Mouse (Mus musculus): ENCODE measurements around the gene Nme7.

GRCm38 (mm10) chr1:164415347-164415751 is 111.4 kb downstream of the Nme7 start:
- TF ChIP-seq POLR2A (IDR thresholded peaks at IDR 0.05; ENCODE audit: low read depth, low read length) = no peak
- TF ChIP-seq CTCF (conservative IDR thresholded peaks at IDR 0.05; ENCODE audit: insufficient read depth, insufficient read length, low read depth, low read length) = no peak

Data from kidney, adult 2 months (tissue).